Mouse (Mus musculus): ENCODE measurements around the gene Lpin3.

Lpin3 gene

GRCm38 (mm10) chr2:160933890-160934289 is 53.4 kb downstream of the Lpin3 start:
- no peak for DNase-seq (ENCODE audit: low spot score in 2 of 2)

GRCm38 (mm10) chr2:160934451-160934850 is 54.0 kb downstream of the Lpin3 start:
- DNase-seq (ENCODE audit: low spot score in 2 of 2): no peak

DNA sequence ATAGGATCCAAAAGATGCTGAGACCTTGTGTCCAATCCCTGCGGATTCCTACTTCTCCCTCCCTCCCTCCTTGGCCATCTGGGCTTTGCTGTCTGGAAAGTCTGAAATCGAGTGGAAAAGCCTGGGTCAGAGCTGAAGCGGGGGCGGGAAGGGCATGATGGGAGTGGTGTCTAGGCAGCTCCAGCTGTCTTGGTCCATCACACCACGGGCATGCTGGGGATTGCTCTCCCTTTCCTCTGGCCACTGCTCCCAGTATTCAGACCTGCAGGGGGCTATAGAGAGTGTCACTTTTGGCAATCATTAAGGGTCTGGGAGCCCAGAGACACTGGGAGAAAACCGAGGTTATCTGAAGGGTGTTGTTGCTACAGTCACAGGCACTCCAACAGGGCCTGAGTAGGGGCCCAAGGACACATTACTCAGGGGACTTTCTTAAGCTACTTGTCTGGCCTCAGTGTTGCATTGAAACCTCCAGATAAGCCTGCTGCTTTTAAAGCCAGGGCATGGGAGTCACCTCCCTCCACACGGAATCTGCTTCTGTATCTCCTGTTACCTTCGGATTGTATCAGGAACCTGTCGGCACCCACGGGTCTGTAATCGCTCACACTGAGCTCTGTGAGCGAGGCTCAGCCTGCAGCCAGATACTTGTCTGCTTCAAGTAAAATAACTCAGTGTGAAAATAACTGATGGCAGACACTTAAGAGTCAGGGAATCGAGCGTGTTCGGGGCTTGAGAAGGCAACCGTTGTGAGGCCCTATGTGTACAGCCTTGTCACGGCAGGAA is 60.6 kb downstream of the Lpin3 start:
- peak in 1 of 2 experiments; percentile 29 for DNase-seq (ENCODE audit: low spot score in 2 of 2)

DNA sequence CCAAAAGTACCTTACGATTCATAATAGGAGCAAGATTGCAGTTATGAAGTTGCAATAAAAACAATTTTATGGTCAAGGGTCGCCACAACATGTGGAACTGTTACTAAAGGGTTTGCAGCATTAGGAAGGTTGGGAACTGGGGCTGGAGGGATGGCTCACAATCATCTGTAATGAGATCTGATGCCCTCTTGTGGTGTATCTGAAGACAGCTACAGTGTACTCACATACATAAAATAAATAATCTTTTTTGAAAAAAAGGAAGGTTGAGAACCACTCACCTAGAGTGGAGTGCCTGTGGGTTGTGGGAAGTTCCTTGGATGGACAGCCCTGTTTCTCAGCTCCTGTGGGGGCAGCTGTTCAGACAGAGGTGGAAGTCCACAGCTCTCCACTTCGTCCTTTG is 62.0 kb downstream of the Lpin3 start:
- DNase-seq (ENCODE audit: low spot score in 2 of 2): no peak

- no peak for DNase-seq (ENCODE audit: low spot score in 2 of 2)
Observed at GRCm38 (mm10) chr2:160951595-160951994, 71.1 kb downstream of the Lpin3 start.

GRCm38 (mm10) chr2:160953131-160953873 is 72.8 kb downstream of the Lpin3 start:
- DNase-seq (ENCODE audit: low spot score in 2 of 2): no peak

- no peak for DNase-seq (ENCODE audit: low spot score in 2 of 2)
Observed at GRCm38 (mm10) chr2:160954541-160954940, 74.1 kb downstream of the Lpin3 start.

DNA sequence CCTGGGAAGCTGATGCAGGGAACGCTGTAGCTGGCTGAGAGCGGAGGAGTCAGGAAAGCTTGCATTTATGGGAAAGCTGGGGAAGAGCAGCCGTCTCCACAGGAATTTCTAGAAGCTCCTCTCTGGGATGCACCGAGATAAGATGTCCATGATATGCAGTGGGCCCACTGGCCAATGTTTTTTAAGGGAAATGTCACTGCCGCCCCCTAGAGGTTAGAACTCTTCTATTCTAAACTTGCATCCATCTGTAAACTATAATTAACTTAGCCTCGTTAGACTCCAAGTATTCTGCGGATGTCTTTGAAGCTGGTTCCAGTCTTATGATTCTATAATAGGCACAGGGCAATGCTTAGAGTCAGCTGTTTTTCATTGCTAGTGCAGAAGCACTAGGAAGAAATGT is 74.9 kb downstream of the Lpin3 start:
- DNase-seq (ENCODE audit: low spot score in 2 of 2): peak in 1 of 2 experiments; percentile 42
